ENCODE assay signal across 27 mouse cellular contexts in genomic region chr11:55128411-55128810, GRCm38 (mm10). TPM values are rescaled to one million over a fixed set of nuclear protein-coding genes. Genes with fewer than 3 reads are reported as not detected.
DNase-seq lines count a peak whose midpoint lies in the region; ATAC-seq and TF ChIP-seq lines count a peak whose summit lies in the region.
"Had no signal": no experiment of that assay in that cellular context is flagged by ENCODE, and none has a peak within 500 bp of the region (broad histone marks: within the 10 kb centered on the region; RNA-seq: fewer than 3 reads in every experiment).

No protein-coding gene starts in this region.

- WGBS in stomach, postnatal 0 days = 60% methylated on average over 3 of the region's 3 CpGs
- 74% methylated on average over 3 of the region's 3 CpGs for WGBS in intestine, postnatal 0 days

- H3K9me3 ChIP-seq in MEL (replicated peaks; ENCODE audit: insufficient read depth, low read length) = no peaks in the 10 kb centered on the region
- no peaks in the 10 kb centered on the region for H3K9me3 ChIP-seq in stomach, postnatal 0 days (ENCODE audit: control insufficient read depth, low read length)
- no peaks in the 10 kb centered on the region for H3K9me3 ChIP-seq in intestine, postnatal 0 days (ENCODE audit: control insufficient read depth)
- H3K9me3 ChIP-seq: G1E had no signal

- intact Hi-C loops in gastrocnemius, adult 2 months (cut with DNase I) = no loop called here

- no peak overlapping the region for H3K4me3 ChIP-seq in MEL (ENCODE audit: control insufficient read depth in 1 of 2, insufficient read depth in 1 of 2, low read depth in 2 of 2, low read length in 2 of 2)
- H3K4me3 ChIP-seq in myocyte = no peak overlapping the region
- H3K4me3 ChIP-seq in stomach, postnatal 0 days (ENCODE audit: low read depth, low read length) = no peak overlapping the region
- H3K4me3 ChIP-seq in intestine, postnatal 0 days (ENCODE audit: low read depth, low read length) = no peak overlapping the region
- H3K4me3 ChIP-seq in gastrocnemius, adult 2 months = no peak overlapping the region

- TF ChIP-seq RAD21 in MEL (IDR thresholded peaks at IDR 0.05; ENCODE audit: low read depth, low read length) = no peak

- H3K36me3 ChIP-seq in MEL (ENCODE audit: control insufficient read depth in 1 of 2, insufficient read depth in 2 of 2, low read length in 2 of 2) (peaks cover 0 to 49% of the 10 kb centered on the region in 2 experiments; a peak in 2 of 4 replicates), myocyte (ENCODE audit: control insufficient read depth, insufficient read depth) (no peaks in the 10 kb centered on the region)
- no peaks in the 10 kb centered on the region for H3K36me3 ChIP-seq in stomach, postnatal 0 days (ENCODE audit: control insufficient read depth, insufficient read depth, low read length)
- H3K36me3 ChIP-seq in intestine, postnatal 0 days (ENCODE audit: control insufficient read depth, insufficient read depth) = no peaks in the 10 kb centered on the region
- H3K36me3 ChIP-seq: G1E had no signal

- no peaks in the 10 kb centered on the region for H3K27me3 ChIP-seq in MEL (ENCODE audit: control insufficient read depth in 1 of 2, insufficient read depth in 2 of 2, low read length in 2 of 2)
- H3K27me3 ChIP-seq in myocyte (ENCODE audit: control insufficient read depth, insufficient read depth, insufficient read length) = no peaks in the 10 kb centered on the region
- H3K27me3 ChIP-seq in stomach, postnatal 0 days (ENCODE audit: control insufficient read depth, insufficient read depth, low read length) = no peaks in the 10 kb centered on the region
- H3K27me3 ChIP-seq in intestine, postnatal 0 days (replicated peaks; ENCODE audit: control insufficient read depth, insufficient read depth, low read length) = no peaks in the 10 kb centered on the region
- H3K27me3 ChIP-seq: CH12.LX, Patski had no signal

- DNase-seq in MEL (ENCODE audit: low read depth, low spot score) = peak; percentile 62
- no peak for DNase-seq in stomach, postnatal 0 days (ENCODE audit: low spot score)
- no peak for DNase-seq in kidney, postnatal 14 days
- no peak for DNase-seq in gastrocnemius, adult 2 months
- DNase-seq: adrenal gland, postnatal 25 days; B cell, adult 2 months; cerebellum, adult 11 months; cerebellum, adult 11-12 months; cerebellum, adult 18-20 months; cerebellum, adult 2 months had no signal

- no peak overlapping the region for H3K9ac ChIP-seq in MEL (ENCODE audit: control insufficient read depth, low read depth, low read length, poor library complexity, severe bottlenecking)
- H3K9ac ChIP-seq in stomach, postnatal 0 days (ENCODE audit: low read length) = no peak overlapping the region
- no peak overlapping the region for H3K9ac ChIP-seq in intestine, postnatal 0 days (ENCODE audit: low read depth, low read length)

- no peak for TF ChIP-seq CTCF in MEL (IDR thresholded peaks at IDR 0.05 in 2 of 3, conservative IDR thresholded peaks at IDR 0.05 in 1 of 3; ENCODE audit: control insufficient read depth in 1 of 3, insufficient read depth in 1 of 3, low read depth in 2 of 3, low read length in 3 of 3, poor library complexity in 1 of 3, severe bottlenecking in 1 of 3)
- no peak for TF ChIP-seq CTCF in stomach, postnatal 0 days (IDR thresholded peaks at IDR 0.05; ENCODE audit: low read depth)
- no peak for TF ChIP-seq CTCF in intestine, postnatal 0 days (IDR thresholded peaks at IDR 0.05; ENCODE audit: low read depth)
- no peak for TF ChIP-seq CTCF in gastrocnemius, adult 2 months (IDR thresholded peaks at IDR 0.05)

- no peak overlapping the region for H3ac ChIP-seq in myocyte (ENCODE audit: control insufficient read depth, insufficient read length)

- H3K27ac ChIP-seq in MEL (ENCODE audit: control insufficient read depth, low read depth, low read length) = peak overlapping the region; percentile 27
- H3K27ac ChIP-seq in stomach, postnatal 0 days (replicated peaks) = 0 out of 2 replicates have a peak overlapping the region, but pooled peaks have one; percentile 8
- H3K27ac ChIP-seq in intestine, postnatal 0 days (ENCODE audit: low read depth, low read length) = no peak overlapping the region
- H3K27ac ChIP-seq in gastrocnemius, adult 2 months = no peak overlapping the region

- H3K79me2 ChIP-seq in MEL (ENCODE audit: control insufficient read depth, insufficient read depth, low read length, poor library complexity) (no peaks in the 10 kb centered on the region), myocyte (ENCODE audit: control insufficient read depth, insufficient read depth) (no peaks in the 10 kb centered on the region)

- peaks cover 38 to 43% of the 10 kb centered on the region in 2 experiments for H3K4me1 ChIP-seq in MEL (ENCODE audit: control insufficient read depth in 1 of 2, insufficient read depth in 2 of 2, low read length in 2 of 2)
- H3K4me1 ChIP-seq in stomach, postnatal 0 days (replicated peaks; ENCODE audit: control insufficient read depth, insufficient read depth) = no peaks in the 10 kb centered on the region
- H3K4me1 ChIP-seq in intestine, postnatal 0 days (replicated peaks; ENCODE audit: control insufficient read depth, insufficient read depth, low read length) = no peaks in the 10 kb centered on the region

- no peak for ATAC-seq in stomach, postnatal 0 days (ENCODE audit: low FRiP score, low TSS enrichment)
- no peak for ATAC-seq in intestine, postnatal 0 days
- ATAC-seq: activated CD4-positive, CD25-positive, alpha-beta regulatory T cell, adult 4 months had no signal

- TF ChIP-seq EP300 in MEL (IDR thresholded peaks at IDR 0.05; ENCODE audit: low read depth in 1 of 2, low read length in 2 of 2) = peak in 1 of 2 experiments; percentile 33; a peak in 1 of 4 replicates
- TF ChIP-seq EP300 in stomach, postnatal 0 days (optimal IDR thresholded peaks at IDR 0.05) = no peak

- TF ChIP-seq POLR2A in MEL (IDR thresholded peaks at IDR 0.05; ENCODE audit: control insufficient read depth in 1 of 2, insufficient read depth in 1 of 2, low read depth in 1 of 2, low read length in 2 of 2, poor library complexity in 1 of 2) (no peak), myocyte (IDR thresholded peaks at IDR 0.05; ENCODE audit: insufficient read length, low read depth) (no peak)

- peak overlapping the region; percentile 16 for H3K4me2 ChIP-seq in myocyte (ENCODE audit: low read depth)
- no peak overlapping the region for H3K4me2 ChIP-seq in stomach, postnatal 0 days (replicated peaks; ENCODE audit: low read depth)
- no peak overlapping the region for H3K4me2 ChIP-seq in intestine, postnatal 0 days (replicated peaks; ENCODE audit: low read depth)

TF ChIP-seq in MEL, 35 proteins besides CTCF, POLR2A, EP300 and RAD21 (continues in another document):
- TF ChIP-seq TAL1 (IDR thresholded peaks at IDR 0.05; ENCODE audit: low read length) (no peak), MAX (IDR thresholded peaks at IDR 0.05; ENCODE audit: low read length) (0 out of 2 replicates have a peak, but pooled peaks have one; percentile 15), TBP (IDR thresholded peaks at IDR 0.05; ENCODE audit: low read depth, low read length) (0 out of 2 replicates have a peak, but pooled peaks have one; percentile 8), CHD1 (IDR thresholded peaks at IDR 0.05; ENCODE audit: low read depth, low read length) (no peak), TCF12 (IDR thresholded peaks at IDR 0.05; ENCODE audit: low read depth, low read length) (no peak)

TF ChIP-seq in myocyte, 11 proteins besides CTCF, POLR2A, EP300 and RAD21 (continues in another document):
- TF ChIP-seq MYOG (IDR thresholded peaks at IDR 0.05; ENCODE audit: control insufficient read depth in 1 of 3, insufficient read depth in 1 of 3, insufficient read length in 2 of 3, low read depth in 2 of 3) (no peak), MAX (IDR thresholded peaks at IDR 0.05; ENCODE audit: low read depth) (no peak), POLR2AphosphoS2 (IDR thresholded peaks at IDR 0.05; ENCODE audit: insufficient read length, low read depth) (no peak), TCF12 (IDR thresholded peaks at IDR 0.05; ENCODE audit: insufficient read depth, poor library complexity, severe bottlenecking) (no peak), TCF3 (IDR thresholded peaks at IDR 0.05; ENCODE audit: insufficient read length, low read depth) (no peak), CEBPB (IDR thresholded peaks at IDR 0.05; ENCODE audit: insufficient read depth, poor library complexity, severe bottlenecking) (no peak)

RNA-seq across cellular contexts. Expression of gene Slc36a3, which starts 23.1 kb away (rescaled TPM):
- total RNA-seq in MEL (2012; rRNA removed) = 0.12 and 0.13 TPM in 2 replicates
- polyA plus RNA-seq in MEL (2012; ENCODE audit: insufficient read depth in 1 of 2, insufficient read length in 2 of 2, low read depth in 1 of 2, low replicate concordance in 2 of 2, missing spikeins in 1 of 2) (under 1 TPM in 1 of 2 experiments, not detected in 1; 0.15 TPM), myocyte (2012; fragmentation: generic; extraction: Trizol) (not detected)
- polyA plus RNA-seq in stomach, postnatal 0 days (2015; fragmentation: Nextera tagmentation; extraction: Ambion mirVana) = 0.06 and 0.11 TPM in 2 replicates
- not detected in 2 replicates for polyA plus RNA-seq in intestine, postnatal 0 days (2015; fragmentation: Nextera tagmentation; extraction: Ambion mirVana)
- not detected for total RNA-seq in gastrocnemius, adult 2 months (2021)
- total RNA-seq: adrenal gland, adult 18-20 months; adrenal gland, adult 2 months; adrenal gland, adult 8-10 months; adrenal gland, postnatal 10 days; adrenal gland, postnatal 14 days; adrenal gland, postnatal 25 days; adrenal gland, postnatal 36 days; adrenal gland, postnatal 4 days; ES-E14 had no signal
- polyA plus RNA-seq: brain, embryonic 14.5 days; cerebellum, adult 2 months; G1E; Patski had no signal

RNA-seq across cellular contexts. Expression of gene Gm2a, which starts 30.5 kb away (rescaled TPM):
- total RNA-seq in MEL (2012; rRNA removed) = 0.19 and 0.42 TPM in 2 replicates
- under 1 TPM in 1 of 2 experiments, not detected in 1; 0.52 TPM for polyA plus RNA-seq in MEL (2012; ENCODE audit: insufficient read depth in 1 of 2, insufficient read length in 2 of 2, low read depth in 1 of 2, low replicate concordance in 2 of 2, missing spikeins in 1 of 2)
- 5.8 TPM for polyA plus RNA-seq in myocyte (2012; fragmentation: generic; extraction: Trizol)
- polyA plus RNA-seq in stomach, postnatal 0 days (2015; fragmentation: Nextera tagmentation; extraction: Ambion mirVana) = 84.3 and 89.3 TPM in 2 replicates
- polyA plus RNA-seq in intestine, postnatal 0 days (2015; fragmentation: Nextera tagmentation; extraction: Ambion mirVana) = 14.8 and 15.4 TPM in 2 replicates
- 1 to 10 TPM; 6.5 to 6.7 TPM for total RNA-seq in gastrocnemius, adult 2 months (2021)
- polyA plus RNA-seq: G1E had no signal

RNA-seq across cellular contexts. Expression of gene Ccdc69, which starts 50.5 kb away (rescaled TPM):
- total RNA-seq in MEL (2012; rRNA removed) = 0.31 and 0.72 TPM in 2 replicates
- under 1 TPM in 1 of 2 experiments, not detected in 1; 0.42 TPM for polyA plus RNA-seq in MEL (2012; ENCODE audit: insufficient read depth in 1 of 2, insufficient read length in 2 of 2, low read depth in 1 of 2, low replicate concordance in 2 of 2, missing spikeins in 1 of 2)
- polyA plus RNA-seq in myocyte (2012; fragmentation: generic; extraction: Trizol) = 0.11 TPM
- 5.1 and 5.4 TPM in 2 replicates for polyA plus RNA-seq in stomach, postnatal 0 days (2015; fragmentation: Nextera tagmentation; extraction: Ambion mirVana)
- 3.5 and 4.2 TPM in 2 replicates for polyA plus RNA-seq in intestine, postnatal 0 days (2015; fragmentation: Nextera tagmentation; extraction: Ambion mirVana)
- total RNA-seq in gastrocnemius, adult 2 months (2021) = 1 to 10 TPM; 3.6 to 3.9 TPM
- total RNA-seq: G1E had no signal
- polyA plus RNA-seq: G1E, Patski had no signal

RNA-seq across cellular contexts. Expression of gene Slc36a2, which starts 56.5 kb away (rescaled TPM):
- total RNA-seq in MEL (2012; rRNA removed) = not detected in 2 replicates
- not detected for polyA plus RNA-seq in MEL (2012; ENCODE audit: insufficient read depth in 1 of 2, insufficient read length in 2 of 2, low read depth in 1 of 2, low replicate concordance in 2 of 2, missing spikeins in 1 of 2)
- polyA plus RNA-seq in myocyte (2012; fragmentation: generic; extraction: Trizol) = not detected
- polyA plus RNA-seq in stomach, postnatal 0 days (2015; fragmentation: Nextera tagmentation; extraction: Ambion mirVana) = 0.10 and 0.22 TPM in 2 replicates
- not detected in 2 replicates for polyA plus RNA-seq in intestine, postnatal 0 days (2015; fragmentation: Nextera tagmentation; extraction: Ambion mirVana)
- total RNA-seq in gastrocnemius, adult 2 months (2021) = under 1 TPM; 0.15 to 0.61 TPM
- polyA plus RNA-seq: C2C12; CD4-positive, CD25-positive, alpha-beta regulatory T cell, adult 4 months; G1E had no signal

Comparison
In these comparisons a context has a peak if more than half of its experiments do, and no peak if none do; other contexts are left out.
1. H3K27ac ChIP-seq: peak in MEL (single experiment) and stomach, postnatal 0 days (single experiment); none in intestine, postnatal 0 days (single experiment) and gastrocnemius, adult 2 months (single experiment).